ENCODE assay signal across 8 mouse cellular contexts in the genomic region with DNA sequence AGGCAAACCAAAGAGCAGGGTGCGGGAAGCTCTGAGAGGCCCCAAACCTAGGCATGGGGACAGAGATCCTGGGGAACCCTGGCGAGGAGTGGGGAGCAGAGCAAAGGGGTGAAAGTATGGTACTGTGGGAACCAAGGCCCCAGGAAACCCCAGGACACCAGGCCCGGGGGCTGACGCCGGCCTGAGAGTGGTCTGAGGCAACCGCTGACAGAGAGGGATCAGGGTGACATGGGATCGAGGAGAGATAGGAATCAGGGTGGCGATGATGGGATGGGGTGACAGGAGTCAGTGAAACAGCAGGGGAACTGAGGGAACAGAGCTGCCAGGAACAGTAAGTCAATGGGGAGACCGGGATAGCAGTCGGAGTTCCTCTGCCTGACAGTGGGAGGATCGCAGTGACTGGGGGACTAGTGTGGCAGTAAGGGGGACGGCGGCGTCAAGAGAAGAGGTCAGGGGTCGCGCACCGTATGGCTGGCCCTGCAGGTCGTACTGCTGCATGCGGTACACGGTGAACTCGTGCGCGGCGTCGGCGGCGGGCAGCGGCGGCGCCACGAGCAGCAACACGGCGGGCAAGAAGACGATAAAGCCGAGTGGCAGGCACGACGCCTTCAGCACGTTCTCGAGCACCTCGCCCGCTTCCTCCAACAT. TPM values are rescaled to one million over a fixed set of nuclear protein-coding genes. Genes with fewer than 3 reads are reported as not detected.
DNase-seq lines count a peak whose midpoint lies in the region; ATAC-seq and TF ChIP-seq lines count a peak whose summit lies in the region.

No protein-coding gene starts in this region.

- peak overlapping the region; percentile 77 for H3K4me3 ChIP-seq in cerebellum, adult 2 months (replicated peaks; ENCODE audit: insufficient read depth, low read depth, low read length)
- peak overlapping the region; percentile 77 for H3K4me3 ChIP-seq in lung, embryonic 14.5 days (ENCODE audit: low read depth, low read length)
- H3K4me3 ChIP-seq in hindbrain, embryonic 11.5 days (ENCODE audit: low read depth, low read length) = peak overlapping the region; percentile 70
- peak overlapping the region; percentile 73 for H3K4me3 ChIP-seq in midbrain, embryonic 12.5 days

- no peak for TF ChIP-seq POLR2A in cerebellum, adult 2 months (IDR thresholded peaks at IDR 0.05; ENCODE audit: borderline replicate concordance, insufficient read depth, low read length)

- no peaks in the 10 kb centered on the region for H3K9me3 ChIP-seq in lung, embryonic 14.5 days (ENCODE audit: low read depth, low read length)
- no peaks in the 10 kb centered on the region for H3K9me3 ChIP-seq in hindbrain, embryonic 11.5 days (ENCODE audit: control insufficient read depth, low read length)
- no peaks in the 10 kb centered on the region for H3K9me3 ChIP-seq in midbrain, embryonic 12.5 days

- peak overlapping the region; percentile 78 for H3K9ac ChIP-seq in lung, embryonic 14.5 days
- H3K9ac ChIP-seq in hindbrain, embryonic 11.5 days (ENCODE audit: low read depth, low read length) = peak overlapping the region; percentile 83
- peak overlapping the region; percentile 75 for H3K9ac ChIP-seq in midbrain, embryonic 12.5 days (replicated peaks)

- WGBS in cerebellum, adult 2 months = under 1% methylated on average over 41 of the region's 41 CpGs
- WGBS in lung, embryonic 14.5 days = 1% methylated on average over 41 of the region's 41 CpGs
- WGBS in hindbrain, embryonic 11.5 days = 2% methylated on average over 38 of the region's 41 CpGs
- WGBS in midbrain, embryonic 12.5 days = 2% methylated on average over 41 of the region's 41 CpGs

- peaks cover 28% of the 10 kb centered on the region for H3K36me3 ChIP-seq in lung, embryonic 14.5 days (ENCODE audit: insufficient read depth)
- peaks cover 11% of the 10 kb centered on the region for H3K36me3 ChIP-seq in hindbrain, embryonic 11.5 days (ENCODE audit: control insufficient read depth, insufficient read depth, low read length)
- peaks cover 27% of the 10 kb centered on the region for H3K36me3 ChIP-seq in midbrain, embryonic 12.5 days

- H3K27me3 ChIP-seq in cerebellum, adult 2 months (ENCODE audit: control insufficient read depth, insufficient read depth, low read length) = no peaks in the 10 kb centered on the region
- H3K27me3 ChIP-seq in lung, embryonic 14.5 days (ENCODE audit: insufficient read depth, low read length) = no peaks in the 10 kb centered on the region
- H3K27me3 ChIP-seq in hindbrain, embryonic 11.5 days (ENCODE audit: control insufficient read depth, insufficient read depth, low read length) = no peaks in the 10 kb centered on the region
- H3K27me3 ChIP-seq in midbrain, embryonic 12.5 days = no peaks in the 10 kb centered on the region; the same call in 1 of the 2 replicates

- H3K27ac ChIP-seq in cerebellum, adult 2 months (ENCODE audit: insufficient read depth, low read length) = peak overlapping the region; percentile 25; the same call in 1 of the 2 replicates
- H3K27ac ChIP-seq in lung, embryonic 14.5 days (ENCODE audit: low read depth) = peak overlapping the region; percentile 22; the same call in 1 of the 2 replicates
- H3K27ac ChIP-seq in hindbrain, embryonic 11.5 days (ENCODE audit: low read depth, low read length) = 0 out of 2 replicates have a peak overlapping the region, but pooled peaks have one; percentile 25
- no peak overlapping the region for H3K27ac ChIP-seq in midbrain, embryonic 12.5 days (replicated peaks)

- peak; percentile 28 for ATAC-seq in lung, embryonic 14.5 days (ENCODE audit: insufficient read depth)
- ATAC-seq in hindbrain, embryonic 11.5 days (ENCODE audit: low FRiP score) = peak; percentile 39
- ATAC-seq in midbrain, embryonic 12.5 days (ENCODE audit: low FRiP score, low read depth) = peak; percentile 42

- DNase-seq in cerebellum, adult 2 months = no peak
- DNase-seq in cerebellum, adult 18-20 months = no peak
- DNase-seq in lung, embryonic 14.5 days = no peak
- no peak for DNase-seq in lung, adult 18-20 months
- no peak for DNase-seq in hindbrain, embryonic 11.5 days (ENCODE audit: low spot score)
- DNase-seq in frontal cortex, postnatal 36 days (ENCODE audit: low spot score in 2 of 2) = no peak
- no peak for DNase-seq in embryo, embryonic 9.5 days (ENCODE audit: extremely low spot score)

- no peak for TF ChIP-seq CTCF in cerebellum, adult 2 months (IDR thresholded peaks at IDR 0.05; ENCODE audit: borderline replicate concordance, insufficient read depth, low read depth, low read length)
- no peak for TF ChIP-seq CTCF in lung, embryonic 14.5 days (IDR thresholded peaks at IDR 0.05; ENCODE audit: low read depth)

- H3K4me2 ChIP-seq in lung, embryonic 14.5 days = peak overlapping the region; percentile 99
- peak overlapping the region; percentile 96 for H3K4me2 ChIP-seq in hindbrain, embryonic 11.5 days (replicated peaks; ENCODE audit: low read depth, low read length)
- H3K4me2 ChIP-seq in midbrain, embryonic 12.5 days (replicated peaks) = peak overlapping the region; percentile 89

- peaks cover 10% of the 10 kb centered on the region for H3K4me1 ChIP-seq in cerebellum, adult 2 months (ENCODE audit: control insufficient read depth, insufficient read depth, low read length)
- peaks cover 11% of the 10 kb centered on the region; the same call in 1 of the 2 replicates for H3K4me1 ChIP-seq in lung, embryonic 14.5 days (ENCODE audit: insufficient read depth)
- peaks cover 7% of the 10 kb centered on the region for H3K4me1 ChIP-seq in hindbrain, embryonic 11.5 days (replicated peaks; ENCODE audit: control insufficient read depth, insufficient read depth, low read length)
- peaks cover 20% of the 10 kb centered on the region for H3K4me1 ChIP-seq in midbrain, embryonic 12.5 days

RNA-seq across cellular contexts. Expression of a gene that starts 0.5 kb away (rescaled TPM):
- polyA plus RNA-seq in cerebellum, adult 2 months (2012; rRNA removed) = 112 and 116 TPM in 2 replicates
- polyA plus RNA-seq in lung, embryonic 14.5 days (2014; fragmentation: Nextera tagmentation; extraction: Ambion mirVana) = 82.1 and 97.3 TPM in 2 replicates
- polyA plus RNA-seq in hindbrain, embryonic 11.5 days (2014; fragmentation: Nextera tagmentation; extraction: Ambion mirVana) = 43.5 and 46.9 TPM in 2 replicates
- 66.9 and 68.3 TPM in 2 replicates for polyA plus RNA-seq in midbrain, embryonic 12.5 days (2016; fragmentation: Nextera tagmentation; extraction: Ambion mirVana)

RNA-seq across cellular contexts. Expression of a gene that starts 4.2 kb away (rescaled TPM):
- 0.67 and 1.1 TPM in 2 replicates for polyA plus RNA-seq in cerebellum, adult 2 months (2012; rRNA removed)
- polyA plus RNA-seq in lung, embryonic 14.5 days (2014; fragmentation: Nextera tagmentation; extraction: Ambion mirVana) = 1.3 and 1.7 TPM in 2 replicates
- polyA plus RNA-seq in hindbrain, embryonic 11.5 days (2014; fragmentation: Nextera tagmentation; extraction: Ambion mirVana) = 0.15 and 0.24 TPM in 2 replicates
- 0.41 and 0.77 TPM in 2 replicates for polyA plus RNA-seq in midbrain, embryonic 12.5 days (2016; fragmentation: Nextera tagmentation; extraction: Ambion mirVana)

RNA-seq across cellular contexts. Expression of a gene that starts 13.2 kb away (rescaled TPM):
- polyA plus RNA-seq in cerebellum, adult 2 months (2012; rRNA removed) = 57.3 and 60.6 TPM in 2 replicates
- polyA plus RNA-seq in lung, embryonic 14.5 days (2014; fragmentation: Nextera tagmentation; extraction: Ambion mirVana) = 0.09 and 0.30 TPM in 2 replicates
- polyA plus RNA-seq in hindbrain, embryonic 11.5 days (2014; fragmentation: Nextera tagmentation; extraction: Ambion mirVana) = 12.7 and 13.7 TPM in 2 replicates
- 37.1 and 44.4 TPM in 2 replicates for polyA plus RNA-seq in midbrain, embryonic 12.5 days (2016; fragmentation: Nextera tagmentation; extraction: Ambion mirVana)

RNA-seq across cellular contexts. Expression of a gene that starts 28.3 kb away (rescaled TPM):
- 1.3 and 1.4 TPM in 2 replicates for polyA plus RNA-seq in cerebellum, adult 2 months (2012; rRNA removed)
- 1.1 and 1.7 TPM in 2 replicates for polyA plus RNA-seq in lung, embryonic 14.5 days (2014; fragmentation: Nextera tagmentation; extraction: Ambion mirVana)
- polyA plus RNA-seq in hindbrain, embryonic 11.5 days (2014; fragmentation: Nextera tagmentation; extraction: Ambion mirVana) = 0.56 and 0.66 TPM in 2 replicates
- polyA plus RNA-seq in midbrain, embryonic 12.5 days (2016; fragmentation: Nextera tagmentation; extraction: Ambion mirVana) = 0.58 and 1.0 TPM in 2 replicates

RNA-seq across cellular contexts. Expression of a gene that starts 40.3 kb away (rescaled TPM):
- polyA plus RNA-seq in cerebellum, adult 2 months (2012; rRNA removed) = 103 and 108 TPM in 2 replicates
- polyA plus RNA-seq in lung, embryonic 14.5 days (2014; fragmentation: Nextera tagmentation; extraction: Ambion mirVana) = 86.0 and 86.5 TPM in 2 replicates
- polyA plus RNA-seq in hindbrain, embryonic 11.5 days (2014; fragmentation: Nextera tagmentation; extraction: Ambion mirVana) = 10.9 and 11.9 TPM in 2 replicates
- polyA plus RNA-seq in midbrain, embryonic 12.5 days (2016; fragmentation: Nextera tagmentation; extraction: Ambion mirVana) = 14.7 and 19.7 TPM in 2 replicates

Comparison
In these comparisons a context has a peak if more than half of its experiments do, and no peak if none do; other contexts are left out.
1. RNA of a gene that starts 13.2 kb away (polyA plus RNA-seq): 57.3 to 60.6 TPM in cerebellum, adult 2 months, 37.1 to 44.4 TPM in midbrain, embryonic 12.5 days and 12.7 to 13.7 TPM in hindbrain, embryonic 11.5 days; 0.09 to 0.30 TPM in lung, embryonic 14.5 days; every median in the first group is over 10 times any median in the second.
2. Peak in every context shown above with its lines, with median percentiles within 50 percentile points of each other: H3K4me3 ChIP-seq, ATAC-seq, H3K4me2 ChIP-seq and H3K9ac ChIP-seq.